Mouse (Mus musculus): ENCODE measurements around the gene Gm5148. TPM values are rescaled to one million over a fixed set of nuclear protein-coding genes. Genes with fewer than 3 reads are reported as not detected.

Gm5148 gene
- total and polyA plus RNA-seq, 2 experiments: 0.09 to 0.94 TPM

GRCm38 (mm10) chr3:37758124-37758523, 33.8 kb upstream of the Gm5148 start:
- peak; percentile 94 for DNase-seq (ENCODE audit: extremely low read depth, low read depth, low spot score)
- 4% methylated on average over 12 of the region's 12 CpGs for WGBS
- no peak for TF ChIP-seq CTCF (IDR thresholded peaks at IDR 0.05; ENCODE audit: low read depth, low read length)
- no peak for TF ChIP-seq POLR2A (IDR thresholded peaks at IDR 0.05; ENCODE audit: extremely low read depth, insufficient read depth, low read length)
- Histone ChIP-seq H3K36me3 (ENCODE audit: control insufficient read depth, insufficient read depth, low read length) (no peaks in the 10 kb centered on the region), H3K27me3 (ENCODE audit: control insufficient read depth, insufficient read depth, low read length) (no peaks in the 10 kb centered on the region), H3K4me1 (ENCODE audit: control insufficient read depth, insufficient read depth, low read length) (peaks cover 11% of the 10 kb centered on the region), H3K79me2 (ENCODE audit: control insufficient read depth, insufficient read depth, low read length) (no peaks in the 10 kb centered on the region), H3K27ac (replicated peaks; ENCODE audit: insufficient read depth, low read depth, low read length) (peak overlapping the region; percentile 72; the same call in 1 of the 2 replicates), H3K9ac (ENCODE audit: low read depth, low read length) (no peak overlapping the region), H3K4me3 (ENCODE audit: insufficient read depth, low read depth, low read length) (no peak overlapping the region)

GRCm38 (mm10) chr3:37757613-37758012, 33.3 kb upstream of the Gm5148 start:
- H3K27ac ChIP-seq (replicated peaks; ENCODE audit: insufficient read depth, low read depth, low read length): no peak overlapping the region
- no peak for DNase-seq (ENCODE audit: extremely low read depth, low read depth, low spot score)
- 67% methylated on average over 4 of the region's 4 CpGs for WGBS

GRCm38 (mm10) chr3:37756005-37756404, 31.7 kb upstream of the Gm5148 start:
- Histone ChIP-seq H3K9ac (ENCODE audit: low read depth, low read length) (no peak overlapping the region), H3K79me2 (ENCODE audit: control insufficient read depth, insufficient read depth, low read length) (no peaks in the 10 kb centered on the region), H3K4me1 (ENCODE audit: control insufficient read depth, insufficient read depth, low read length) (peaks cover 11% of the 10 kb centered on the region), H3K36me3 (ENCODE audit: control insufficient read depth, insufficient read depth, low read length) (no peaks in the 10 kb centered on the region), H3K27me3 (ENCODE audit: control insufficient read depth, insufficient read depth, low read length) (no peaks in the 10 kb centered on the region), H3K4me3 (ENCODE audit: insufficient read depth, low read depth, low read length) (no peak overlapping the region), H3K27ac (replicated peaks; ENCODE audit: insufficient read depth, low read depth, low read length) (no peak overlapping the region)
- no peak for TF ChIP-seq CTCF (IDR thresholded peaks at IDR 0.05; ENCODE audit: low read depth, low read length)
- no peak for TF ChIP-seq POLR2A (IDR thresholded peaks at IDR 0.05; ENCODE audit: extremely low read depth, insufficient read depth, low read length)
- WGBS: 87% methylated on average over 2 of the region's 2 CpGs
- DNase-seq (ENCODE audit: extremely low read depth, low read depth, low spot score): no peak

More at GRCm38 (mm10) chr3:37757613-37758012, 33.3 kb upstream of the Gm5148 start:
- Histone ChIP-seq H3K9ac (ENCODE audit: low read depth, low read length) (no peak overlapping the region), H3K36me3 (ENCODE audit: control insufficient read depth, insufficient read depth, low read length) (no peaks in the 10 kb centered on the region), H3K27me3 (ENCODE audit: control insufficient read depth, insufficient read depth, low read length) (no peaks in the 10 kb centered on the region), H3K79me2 (ENCODE audit: control insufficient read depth, insufficient read depth, low read length) (no peaks in the 10 kb centered on the region), H3K4me1 (ENCODE audit: control insufficient read depth, insufficient read depth, low read length) (peaks cover 11% of the 10 kb centered on the region), H3K4me3 (ENCODE audit: insufficient read depth, low read depth, low read length) (no peak overlapping the region)
- TF ChIP-seq POLR2A (IDR thresholded peaks at IDR 0.05; ENCODE audit: extremely low read depth, insufficient read depth, low read length) (no peak), CTCF (IDR thresholded peaks at IDR 0.05; ENCODE audit: low read depth, low read length) (no peak)

- DNase-seq (ENCODE audit: extremely low read depth, low read depth, low spot score): no peak
- Histone ChIP-seq H3K36me3 (ENCODE audit: control insufficient read depth, insufficient read depth, low read length) (no peaks in the 10 kb centered on the region), H3K4me1 (ENCODE audit: control insufficient read depth, insufficient read depth, low read length) (peaks cover 11% of the 10 kb centered on the region), H3K27ac (replicated peaks; ENCODE audit: insufficient read depth, low read depth, low read length) (no peak overlapping the region), H3K9ac (ENCODE audit: low read depth, low read length) (no peak overlapping the region), H3K27me3 (ENCODE audit: control insufficient read depth, insufficient read depth, low read length) (no peaks in the 10 kb centered on the region), H3K79me2 (ENCODE audit: control insufficient read depth, insufficient read depth, low read length) (no peaks in the 10 kb centered on the region), H3K4me3 (ENCODE audit: insufficient read depth, low read depth, low read length) (no peak overlapping the region)
- 96% methylated on average over 3 of the region's 3 CpGs for WGBS
- TF ChIP-seq CTCF (IDR thresholded peaks at IDR 0.05; ENCODE audit: low read depth, low read length) (no peak), POLR2A (IDR thresholded peaks at IDR 0.05; ENCODE audit: extremely low read depth, insufficient read depth, low read length) (no peak)
Observed at GRCm38 (mm10) chr3:37754639-37755038, 30.3 kb upstream of the Gm5148 start.

- H3K79me2 ChIP-seq (ENCODE audit: control insufficient read depth, insufficient read depth, low read length): no peaks in the 10 kb centered on the region
- peaks cover 3% of the 10 kb centered on the region; the same call in 1 of the 2 replicates for H3K4me1 ChIP-seq (ENCODE audit: control insufficient read depth, insufficient read depth, low read length)
- no peak overlapping the region for H3K9ac ChIP-seq (ENCODE audit: low read depth, low read length)
- H3K27me3 ChIP-seq (ENCODE audit: control insufficient read depth, insufficient read depth, low read length): no peaks in the 10 kb centered on the region
- 96% methylated on average over 3 of the region's 3 CpGs for WGBS
- no peak for TF ChIP-seq CTCF (IDR thresholded peaks at IDR 0.05; ENCODE audit: low read depth, low read length)
- TF ChIP-seq POLR2A (IDR thresholded peaks at IDR 0.05; ENCODE audit: extremely low read depth, insufficient read depth, low read length): no peak
- H3K36me3 ChIP-seq (ENCODE audit: control insufficient read depth, insufficient read depth, low read length): no peaks in the 10 kb centered on the region
- no peak overlapping the region for H3K27ac ChIP-seq (replicated peaks; ENCODE audit: insufficient read depth, low read depth, low read length)
- no peak overlapping the region for H3K4me3 ChIP-seq (ENCODE audit: insufficient read depth, low read depth, low read length)
- no peak for DNase-seq (ENCODE audit: extremely low read depth, low read depth, low spot score)
Observed at GRCm38 (mm10) chr3:37753148-37753547, 28.9 kb upstream of the Gm5148 start.

- H3K27ac ChIP-seq (replicated peaks; ENCODE audit: insufficient read depth, low read depth, low read length): no peak overlapping the region
- 89% methylated on average over 16 of the region's 16 CpGs for WGBS
- TF ChIP-seq POLR2A (IDR thresholded peaks at IDR 0.05; ENCODE audit: extremely low read depth, insufficient read depth, low read length) (no peak), CTCF (IDR thresholded peaks at IDR 0.05; ENCODE audit: low read depth, low read length) (no peak)
- no peaks in the 10 kb centered on the region for H3K4me1 ChIP-seq (ENCODE audit: control insufficient read depth, insufficient read depth, low read length)
- H3K27me3 ChIP-seq (ENCODE audit: control insufficient read depth, insufficient read depth, low read length): no peaks in the 10 kb centered on the region
- no peaks in the 10 kb centered on the region for H3K36me3 ChIP-seq (ENCODE audit: control insufficient read depth, insufficient read depth, low read length)
- no peak overlapping the region for H3K4me3 ChIP-seq (ENCODE audit: insufficient read depth, low read depth, low read length)
- H3K9ac ChIP-seq (ENCODE audit: low read depth, low read length): no peak overlapping the region
- no peaks in the 10 kb centered on the region for H3K79me2 ChIP-seq (ENCODE audit: control insufficient read depth, insufficient read depth, low read length)
- no peak for DNase-seq (ENCODE audit: extremely low read depth, low read depth, low spot score)
Observed at GRCm38 (mm10) chr3:37748002-37748733, 23.9 kb upstream of the Gm5148 start.

Data from liver, adult 2 months (tissue).